Mouse (Mus musculus): ENCODE results near the gene Ptpn7. TPM values are rescaled to one million over a fixed set of nuclear protein-coding genes. Genes with fewer than 3 reads are reported as not detected.

Gene Ptpn7
- total and polyA plus RNA-seq, 3 experiments = 61.4 to 81.9 (median 81.9) TPM

DNA sequence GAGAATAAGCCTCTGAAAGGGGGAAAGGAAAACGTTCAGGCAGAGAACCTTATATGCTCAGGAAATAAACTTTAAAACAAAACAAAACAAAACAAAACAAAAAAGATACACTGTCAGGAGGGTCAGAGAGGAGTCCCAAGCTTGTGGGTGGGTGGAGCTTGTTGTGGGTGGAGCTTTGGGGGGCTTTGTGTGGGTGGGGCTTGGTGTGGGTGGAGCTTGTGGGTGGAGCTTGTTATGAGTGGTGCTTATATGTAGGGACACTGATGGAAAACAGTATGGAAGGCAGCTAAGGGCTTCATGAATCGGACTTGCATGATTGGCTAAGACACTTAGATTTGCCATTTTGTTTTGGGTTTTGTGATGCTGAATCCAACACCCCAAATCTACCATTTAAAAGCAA is 7.4 kb downstream of the Ptpn7 start:
- TF ChIP-seq POLR2AphosphoS2 (IDR thresholded peaks at IDR 0.05; ENCODE audit: low read depth, low read length) = no peak
- TF ChIP-seq JUND (conservative IDR thresholded peaks at IDR 0.05; ENCODE audit: low read depth, low read length) = no peak
- no peak for TF ChIP-seq MAZ (IDR thresholded peaks at IDR 0.05; ENCODE audit: low read depth, low read length)
- TF ChIP-seq IRF4 (IDR thresholded peaks at IDR 0.05; ENCODE audit: low read depth, low read length) = no peak
- TF ChIP-seq MAFK (IDR thresholded peaks at IDR 0.05; ENCODE audit: insufficient replicate concordance, low read length) = no peak
- Histone ChIP-seq H3K4me1 (ENCODE audit: control insufficient read depth in 1 of 2, insufficient read depth in 2 of 2) (peaks cover 14 to 89% of the 10 kb centered on the region in 2 experiments), H3K79me2 (replicated peaks; ENCODE audit: control insufficient read depth, extremely low read depth, insufficient read depth, poor library complexity, severe bottlenecking) (peaks cover 3% of the 10 kb centered on the region; the same call in 1 of the 2 replicates), H3K4me2 (ENCODE audit: insufficient read depth, low read depth, poor library complexity, severe bottlenecking) (no peak overlapping the region), H3K4me3 (replicated peaks in 1 of 3; ENCODE audit: low read depth in 2 of 3, low read length in 2 of 3, poor library complexity in 1 of 3) (no peak overlapping the region), H3K27me3 (replicated peaks) (no peaks in the 10 kb centered on the region), H3K9ac (ENCODE audit: insufficient read depth, low read depth) (no peak overlapping the region), H3K27ac (ENCODE audit: insufficient read depth, low read depth) (no peak overlapping the region), H3K36me3 (replicated peaks in 1 of 2; ENCODE audit: control insufficient read depth in 1 of 2, insufficient read depth in 1 of 2, low read length in 1 of 2) (peaks cover 76 to 95% of the 10 kb centered on the region in 2 experiments), H3K9me3 (replicated peaks; ENCODE audit: low read length) (no peaks in the 10 kb centered on the region)
- in situ Hi-C loops (cut with MboI; ENCODE audit: low pct_ligation_motif_present, low pct_unique_long_range_greater_than_20kb, low sequenced_read_pairs) (no loop called here), dilution Hi-C loops (cut with MboI; ENCODE audit: extremely low pct_ligation_motif_present, extremely low pct_unique_long_range_greater_than_20kb, low sequenced_read_pairs) (no loop called here)
- DNase-seq (ENCODE audit: extremely low read depth) = no peak

DNA sequence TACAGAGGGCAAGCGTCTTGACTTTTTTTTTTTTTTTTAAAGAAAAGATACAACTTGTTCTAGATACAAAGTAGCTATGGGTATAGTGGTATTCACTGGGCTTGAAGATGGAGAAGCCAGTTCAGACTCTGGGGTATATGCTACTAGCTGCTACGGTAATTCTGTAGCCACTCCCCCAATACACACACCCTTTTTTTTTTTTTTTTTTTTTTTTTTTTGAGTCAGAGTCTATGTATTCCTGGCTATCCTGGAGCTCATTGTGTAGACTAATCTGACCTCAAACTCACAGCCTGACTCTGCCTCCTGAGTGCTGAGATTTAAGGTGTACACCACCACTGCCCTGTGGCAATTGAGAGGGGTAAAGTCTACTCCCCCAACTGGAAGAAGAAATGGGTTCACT is 10.0 kb downstream of the Ptpn7 start:
- Histone ChIP-seq H3K36me3 (replicated peaks in 1 of 2; ENCODE audit: control insufficient read depth in 1 of 2, insufficient read depth in 1 of 2, low read length in 1 of 2) (peaks cover 53 to 80% of the 10 kb centered on the region in 2 experiments), H3K4me3 (replicated peaks in 1 of 3; ENCODE audit: low read depth in 2 of 3, low read length in 2 of 3, poor library complexity in 1 of 3) (no peak overlapping the region), H3K27ac (ENCODE audit: insufficient read depth, low read depth) (no peak overlapping the region), H3K4me1 (ENCODE audit: control insufficient read depth in 1 of 2, insufficient read depth in 2 of 2) (peaks cover 10 to 78% of the 10 kb centered on the region in 2 experiments), H3K79me2 (replicated peaks; ENCODE audit: control insufficient read depth, extremely low read depth, insufficient read depth, poor library complexity, severe bottlenecking) (peaks cover 4% of the 10 kb centered on the region), H3K9ac (ENCODE audit: insufficient read depth, low read depth) (no peak overlapping the region), H3K27me3 (replicated peaks) (no peaks in the 10 kb centered on the region), H3K4me2 (ENCODE audit: insufficient read depth, low read depth, poor library complexity, severe bottlenecking) (no peak overlapping the region), H3K9me3 (replicated peaks; ENCODE audit: low read length) (no peaks in the 10 kb centered on the region)
- no peak for DNase-seq (ENCODE audit: extremely low read depth)
- TF ChIP-seq RAD21 (IDR thresholded peaks at IDR 0.05; ENCODE audit: low read depth, low read length) (no peak), ZNF384 (IDR thresholded peaks at IDR 0.05; ENCODE audit: low read depth, low read length) (peak; percentile 64)
- in situ Hi-C loops (cut with MboI; ENCODE audit: low pct_ligation_motif_present, low pct_unique_long_range_greater_than_20kb, low sequenced_read_pairs) = no loop called here
- dilution Hi-C loops (cut with MboI; ENCODE audit: extremely low pct_ligation_motif_present, extremely low pct_unique_long_range_greater_than_20kb, low sequenced_read_pairs) = no loop called here

- H3K79me2 ChIP-seq (replicated peaks; ENCODE audit: control insufficient read depth, extremely low read depth, insufficient read depth, poor library complexity, severe bottlenecking) = peaks cover 15% of the 10 kb centered on the region
- H3K27ac ChIP-seq (ENCODE audit: insufficient read depth, low read depth) = peak overlapping the region; percentile 31; the same call in 1 of the 2 replicates
- no peak overlapping the region for H3K4me2 ChIP-seq (ENCODE audit: insufficient read depth, low read depth, poor library complexity, severe bottlenecking)
- peaks cover 47 to 71% of the 10 kb centered on the region in 2 experiments for H3K36me3 ChIP-seq (replicated peaks in 1 of 2; ENCODE audit: control insufficient read depth in 1 of 2, insufficient read depth in 1 of 2, low read length in 1 of 2)
- in situ Hi-C loops (cut with MboI; ENCODE audit: low pct_ligation_motif_present, low pct_unique_long_range_greater_than_20kb, low sequenced_read_pairs) = no loop called here
- H3K27me3 ChIP-seq (replicated peaks) = no peaks in the 10 kb centered on the region
- dilution Hi-C loops (cut with MboI; ENCODE audit: extremely low pct_ligation_motif_present, extremely low pct_unique_long_range_greater_than_20kb, low sequenced_read_pairs) = no loop called here
- H3K4me3 ChIP-seq (replicated peaks in 1 of 3; ENCODE audit: low read depth in 2 of 3, low read length in 2 of 3, poor library complexity in 1 of 3) = no peak overlapping the region
- H3K9me3 ChIP-seq (replicated peaks; ENCODE audit: low read length) = no peaks in the 10 kb centered on the region
- H3K4me1 ChIP-seq (ENCODE audit: control insufficient read depth in 1 of 2, insufficient read depth in 2 of 2) = peaks cover 10 to 75% of the 10 kb centered on the region in 2 experiments
- TF ChIP-seq USF1 (IDR thresholded peaks at IDR 0.05; ENCODE audit: low read depth, low read length) (no peak), USF2 (conservative IDR thresholded peaks at IDR 0.05; ENCODE audit: low read depth, low read length) (no peak), KAT2A (IDR thresholded peaks at IDR 0.05; ENCODE audit: insufficient replicate concordance, low read length) (no peak), ZKSCAN1 (IDR thresholded peaks at IDR 0.05; ENCODE audit: borderline replicate concordance, low read depth, low read length) (no peak), TBP (conservative IDR thresholded peaks at IDR 0.05; ENCODE audit: low read depth, low read length) (no peak), EP300 (IDR thresholded peaks at IDR 0.05; ENCODE audit: low read length) (no peak), UBTF (IDR thresholded peaks at IDR 0.05; ENCODE audit: low read depth, low read length) (no peak), SIN3A (IDR thresholded peaks at IDR 0.05; ENCODE audit: low read length) (no peak), ZC3H11A (IDR thresholded peaks at IDR 0.05; ENCODE audit: low read depth, low read length) (no peak)
- DNase-seq (ENCODE audit: extremely low read depth) = no peak
- no peak overlapping the region for H3K9ac ChIP-seq (ENCODE audit: insufficient read depth, low read depth)
Measured at GRCm38 (mm10) chr1:135143940-135144339, 11.4 kb downstream of the Ptpn7 start.

All from CH12.LX (cell line).